Mouse (Mus musculus) liver, embryonic 14.5 days (tissue): Measurements from ENCODE around the gene Stfa1.
"Not testable (repeated sequence)": the region's sequence is repeated elsewhere in the genome, so short reads cannot be mapped to it uniquely, and the experiment has no call there.

Source experiments
- CTCF ChIP-seq: IDR thresholded peaks from 2 replicates; pipeline ENCODE4 v1.5.1; 2016; ENCODE audit warnings: antibody characterized with exemption, low read depth, control low read depth
- EP300 ChIP-seq: IDR thresholded peaks from 2 replicates; pipeline ENCODE4 v1.6.1; 2016; ENCODE audit warnings: antibody characterized with exemption, low read depth

GRCm38 (mm10) chr16:36276796-36277195 is at the start of gene Stfa1:
- not testable (repeated sequence) for TF ChIP-seq CTCF, EP300
